Mouse (Mus musculus) small intestine, adult 2 months (tissue): Measurements from ENCODE around the gene Fam199x. TPM values are rescaled to one million over a fixed set of nuclear protein-coding genes. Genes with fewer than 3 reads are reported as not detected.
A peak's percentile ranks its signal among the peaks of the same experiment; 100 is the strongest.

Experiments
- H3K27ac ChIP-seq: fragments of 200-500 bp; 2 replicates; pipeline ENCODE4 v1.5.1; 2012; ENCODE audit warnings: low read depth, low read length, control low read depth, inconsistent platforms; ENCODE audit not compliant: insufficient read depth
- H3K27me3 ChIP-seq: fragments of 200-500 bp; 2 replicates; pipeline ENCODE4 v1.6.1; 2012; ENCODE audit warnings: mild to moderate bottlenecking, moderate library complexity, low read length, inconsistent platforms; ENCODE audit not compliant: control insufficient read depth, insufficient read depth
- H3K36me3 ChIP-seq: fragments of 200-500 bp; 2 replicates; pipeline ENCODE4 v1.6.1; 2012; ENCODE audit warnings: mild to moderate bottlenecking, low read length, control low read depth, inconsistent platforms; ENCODE audit not compliant: control insufficient read depth, insufficient read depth
- H3K4me1 ChIP-seq: fragments of 200-500 bp; 2 replicates; pipeline ENCODE4 v1.6.1; 2012; ENCODE audit warnings: low read length, inconsistent platforms, mixed read lengths; ENCODE audit not compliant: control insufficient read depth, insufficient read depth, insufficient read length
- H3K4me3 ChIP-seq: fragments of 200-500 bp; 2 replicates; pipeline ENCODE4 v1.5.1; 2012; ENCODE audit warnings: low read depth, mild to moderate bottlenecking, control low read depth, inconsistent platforms, low read length, moderate library complexity
- CTCF ChIP-seq: fragments of 200-500 bp; IDR thresholded peaks from 2 replicates; pipeline ENCODE4 v1.5.1; 2012; ENCODE audit warnings: low read depth, mild to moderate bottlenecking, control low read depth, inconsistent platforms, low read length, moderate library complexity, mixed read lengths; ENCODE audit not compliant: insufficient replicate concordance, insufficient read length; ENCODE audit errors: extremely low read depth
- POLR2A ChIP-seq: fragments of 200-500 bp; IDR thresholded peaks from 2 replicates; pipeline ENCODE4 v1.6.1; 2012; ENCODE audit warnings: low read depth, mild to moderate bottlenecking, control low read depth, inconsistent platforms, low read length, moderate library complexity
- WGBS: fragments of 180-500 bp; shearing (Covaris S2); methylation state at CpG from one replicate; pipeline ENCODE4 v1.1.7; 2018; 5-methylcytosine and 5-hydroxymethylcytosine counted together
- polyA plus RNA-seq: library from polyadenylated mRNA; depleted of rRNA; stranded (reverse); fragments of >200 nt; gene quantifications from 2 replicates; pipeline ENCODE4 v1.2.3, GENCODE M21; 2012; rRNA removed

Gene Fam199x
- polyA plus RNA-seq, 1 experiment = 0.46 TPM

DNA sequence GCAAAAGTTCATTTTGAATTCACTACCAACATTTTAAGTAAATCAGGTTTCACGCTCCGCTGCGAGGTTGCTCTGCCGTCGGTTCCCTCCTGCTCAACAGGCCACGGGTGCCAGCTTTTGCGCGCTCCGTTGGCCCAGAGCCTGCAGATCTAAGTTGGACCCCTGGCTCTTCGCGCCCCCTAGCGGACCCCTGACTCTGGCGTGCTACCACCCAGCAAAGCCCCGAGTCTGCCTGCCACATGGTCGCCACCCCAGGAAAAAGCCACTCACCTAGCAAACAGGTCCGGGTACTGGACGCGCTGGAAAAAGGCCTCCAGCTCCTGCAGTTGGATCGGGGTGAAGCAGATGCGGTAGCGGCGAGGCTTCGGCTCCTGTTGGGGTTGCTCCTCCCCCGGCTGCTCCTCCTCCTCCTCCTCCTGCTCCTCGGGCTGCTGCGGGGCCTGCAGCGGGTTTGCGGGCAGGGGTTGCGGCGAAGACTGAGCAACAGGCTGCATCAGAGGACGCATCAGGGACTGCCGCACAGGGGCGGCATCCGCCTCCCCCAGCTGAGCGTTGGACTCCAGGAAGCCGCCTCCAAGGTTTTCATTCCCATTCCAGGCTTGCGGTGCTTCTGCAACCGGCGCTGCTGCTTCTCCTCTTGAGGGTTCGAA is 68.8 kb downstream of the Fam199x start:
- 13% methylated on average over 40 of the region's 40 CpGs for WGBS
- peak overlapping the region; percentile 13; the same call in 1 of the 2 replicates for H3K4me3 ChIP-seq

GRCm38 (mm10) chrX:137119675-137120423 is 70.5 kb downstream of the Fam199x start:
- Histone ChIP-seq H3K4me1 (no peaks in the 10 kb centered on the region), H3K27me3 (peaks cover 34% of the 10 kb centered on the region), H3K36me3 (no peaks in the 10 kb centered on the region), H3K4me3 (peak overlapping the region; percentile 52), H3K27ac (no peak overlapping the region)
- 19% methylated on average over 52 of the region's 52 CpGs for WGBS
- TF ChIP-seq POLR2A (no peak), CTCF (no peak)

More for the DNA sequence above, 68.8 kb downstream of the Fam199x start:
- no peaks in the 10 kb centered on the region for H3K4me1 ChIP-seq
- no peaks in the 10 kb centered on the region for H3K36me3 ChIP-seq
- H3K27me3 ChIP-seq = peaks cover 30% of the 10 kb centered on the region
- TF ChIP-seq POLR2A (no peak), CTCF (no peak)
- no peak overlapping the region for H3K27ac ChIP-seq

GRCm38 (mm10) chrX:137121718-137122117 is 72.3 kb downstream of the Fam199x start, which contains the start of gene Esx1:
Gene Esx1 (minus strand): TSS chrX:137122083.
- 17% methylated on average over 18 of the region's 21 CpGs for WGBS
- Histone ChIP-seq H3K36me3 (no peaks in the 10 kb centered on the region), H3K27me3 (peaks cover 34% of the 10 kb centered on the region), H3K27ac (no peak within 1 kb of the TSS), H3K4me1 (no peaks in the 10 kb centered on the region), H3K4me3 (peak within 1 kb of the TSS; percentile 19; the same call in 1 of the 2 replicates)
- TF ChIP-seq CTCF = no peak
- no peak for TF ChIP-seq POLR2A

- H3K36me3 ChIP-seq = no peaks in the 10 kb centered on the region
- WGBS = 8% methylated on average over 17 of the region's 17 CpGs
- H3K27ac ChIP-seq = no peak overlapping the region
- no peak overlapping the region for H3K4me3 ChIP-seq
- peaks cover 10% of the 10 kb centered on the region for H3K27me3 ChIP-seq
- H3K4me1 ChIP-seq = no peaks in the 10 kb centered on the region
- TF ChIP-seq CTCF (no peak), POLR2A (no peak)
Observed at GRCm38 (mm10) chrX:137127542-137127941, 78.1 kb downstream of the Fam199x start.

Other genes starting within 250 kb of the Fam199x start
- gene Plp1, start 226.9 kb upstream of the Fam199x start, polyA plus RNA-seq = 0.80 and 1.2 TPM in 2 replicates
- not detected in 2 replicates for gene Rab9b, start 180.8 kb upstream of the Fam199x start, polyA plus RNA-seq
- not detected in 2 replicates for gene H2bfm, start 122.3 kb upstream of the Fam199x start, polyA plus RNA-seq
- not detected in 2 replicates for gene Tmsb15b2, start 74.1 kb upstream of the Fam199x start, polyA plus RNA-seq
- 0.32 TPM in 1 of 2 replicates, not detected in the other for gene Tmsb15l, start 72.7 kb upstream of the Fam199x start, polyA plus RNA-seq
- gene Tmsb15b1, start 72.7 kb upstream of the Fam199x start, polyA plus RNA-seq = not detected in 2 replicates
- 0.30 and 0.52 TPM in 2 replicates for gene Zcchc18, start 56.4 kb upstream of the Fam199x start, polyA plus RNA-seq
- 0.95 and 1.9 TPM in 2 replicates for gene Slc25a53, start 11.3 kb upstream of the Fam199x start, polyA plus RNA-seq
- not detected in 2 replicates for gene Esx1, start 72.5 kb downstream of the Fam199x start, polyA plus RNA-seq